ENCODE assay signal across 8 mouse cellular contexts in genomic region chr5:150594649-150595339, GRCm38 (mm10). TPM values are rescaled to one million over a fixed set of nuclear protein-coding genes. Genes with fewer than 3 reads are reported as not detected.
DNase-seq lines count a peak whose midpoint lies in the region; ATAC-seq and TF ChIP-seq lines count a peak whose summit lies in the region.

No protein-coding gene starts in this region.

- no peak for TF ChIP-seq POLR2A in ES-Bruce4 (IDR thresholded peaks at IDR 0.05; ENCODE audit: insufficient read depth, low read length)

- 5% methylated on average over 17 of the region's 17 CpGs for WGBS in heart, embryonic 10.5 days
- WGBS in embryonic facial prominence, embryonic 15.5 days: 6% methylated on average over 17 of the region's 17 CpGs
- 7% methylated on average over 17 of the region's 17 CpGs for WGBS in limb, embryonic 10.5 days
- WGBS in neural tube, embryonic 14.5 days: 6% methylated on average over 17 of the region's 17 CpGs

- peak overlapping the region; percentile 99 for H3K4me2 ChIP-seq in embryonic facial prominence, embryonic 15.5 days (replicated peaks)
- peak overlapping the region; percentile 98 for H3K4me2 ChIP-seq in neural tube, embryonic 14.5 days (ENCODE audit: low read depth, low read length)

- H3K4me3 ChIP-seq in heart, embryonic 10.5 days: peak overlapping the region; percentile 76
- H3K4me3 ChIP-seq in ES-Bruce4 (ENCODE audit: low read depth, low read length): peak overlapping the region; percentile 70
- H3K4me3 ChIP-seq in embryonic facial prominence, embryonic 15.5 days (replicated peaks): peak overlapping the region; percentile 78
- H3K4me3 ChIP-seq in limb, embryonic 10.5 days: peak overlapping the region; percentile 92
- H3K4me3 ChIP-seq in neural tube, embryonic 14.5 days (ENCODE audit: low read depth, low read length): peak overlapping the region; percentile 84

- intact Hi-C loops in heart, postnatal 36 days (cut with DNase I): no loop called here

- peaks cover 51% of the 10 kb centered on the region for H3K27me3 ChIP-seq in heart, embryonic 10.5 days (ENCODE audit: insufficient read depth, poor library complexity, severe bottlenecking)
- no peaks in the 10 kb centered on the region for H3K27me3 ChIP-seq in ES-Bruce4 (ENCODE audit: control insufficient read depth, insufficient read depth, low read length, poor library complexity, severe bottlenecking)
- H3K27me3 ChIP-seq in embryonic facial prominence, embryonic 15.5 days: peaks cover 34% of the 10 kb centered on the region
- H3K27me3 ChIP-seq in limb, embryonic 10.5 days (ENCODE audit: low read depth, poor library complexity, severe bottlenecking): peaks cover 62% of the 10 kb centered on the region
- H3K27me3 ChIP-seq in neural tube, embryonic 14.5 days (ENCODE audit: control insufficient read depth, insufficient read depth, low read length): peaks cover 21% of the 10 kb centered on the region

- TF ChIP-seq EP300 in ES-Bruce4 (IDR thresholded peaks at IDR 0.05; ENCODE audit: insufficient read depth, low read depth, low read length): no peak

- no peaks in the 10 kb centered on the region for H3K9me3 ChIP-seq in heart, embryonic 10.5 days
- H3K9me3 ChIP-seq in ES-Bruce4 (replicated peaks; ENCODE audit: control insufficient read depth, insufficient read depth, low read length, poor library complexity, severe bottlenecking): no peaks in the 10 kb centered on the region
- H3K9me3 ChIP-seq in embryonic facial prominence, embryonic 15.5 days (replicated peaks): no peaks in the 10 kb centered on the region
- no peaks in the 10 kb centered on the region for H3K9me3 ChIP-seq in limb, embryonic 10.5 days (replicated peaks)
- no peaks in the 10 kb centered on the region for H3K9me3 ChIP-seq in neural tube, embryonic 14.5 days (ENCODE audit: control insufficient read depth, low read length)

- peaks cover 30% of the 10 kb centered on the region for H3K4me1 ChIP-seq in heart, embryonic 10.5 days
- H3K4me1 ChIP-seq in ES-Bruce4 (ENCODE audit: control insufficient read depth, insufficient read depth, low read length): peaks cover 2% of the 10 kb centered on the region
- peaks cover 16% of the 10 kb centered on the region for H3K4me1 ChIP-seq in embryonic facial prominence, embryonic 15.5 days
- H3K4me1 ChIP-seq in limb, embryonic 10.5 days: peaks cover 41% of the 10 kb centered on the region
- H3K4me1 ChIP-seq in neural tube, embryonic 14.5 days (ENCODE audit: control insufficient read depth, insufficient read depth, low read length): peaks cover 4% of the 10 kb centered on the region

- no peak for TF ChIP-seq CTCF in ES-Bruce4 (IDR thresholded peaks at IDR 0.05; ENCODE audit: low read depth, low read length)

- peak overlapping the region; percentile 89 for H3K9ac ChIP-seq in ES-Bruce4 (ENCODE audit: low read depth, poor library complexity, severe bottlenecking)
- peak overlapping the region; percentile 53 for H3K9ac ChIP-seq in embryonic facial prominence, embryonic 15.5 days
- H3K9ac ChIP-seq in neural tube, embryonic 14.5 days (replicated peaks; ENCODE audit: low read depth, low read length): peak overlapping the region; percentile 68

- no peaks in the 10 kb centered on the region for H3K36me3 ChIP-seq in heart, embryonic 10.5 days
- H3K36me3 ChIP-seq in ES-Bruce4 (ENCODE audit: control insufficient read depth, insufficient read depth, low read length, poor library complexity, severe bottlenecking): no peaks in the 10 kb centered on the region
- H3K36me3 ChIP-seq in embryonic facial prominence, embryonic 15.5 days: no peaks in the 10 kb centered on the region
- no peaks in the 10 kb centered on the region for H3K36me3 ChIP-seq in limb, embryonic 10.5 days
- no peaks in the 10 kb centered on the region for H3K36me3 ChIP-seq in neural tube, embryonic 14.5 days (ENCODE audit: control insufficient read depth, insufficient read depth, low read length)

- H3K27ac ChIP-seq in heart, embryonic 10.5 days: peak overlapping the region; percentile 67
- H3K27ac ChIP-seq in ES-Bruce4 (ENCODE audit: insufficient read depth, low read length): no peak overlapping the region
- no peak overlapping the region for H3K27ac ChIP-seq in embryonic facial prominence, embryonic 15.5 days (replicated peaks)
- peak overlapping the region; percentile 80 for H3K27ac ChIP-seq in limb, embryonic 10.5 days
- no peak overlapping the region for H3K27ac ChIP-seq in neural tube, embryonic 14.5 days (ENCODE audit: low read depth, low read length)

- no peak for ATAC-seq in embryonic facial prominence, embryonic 15.5 days (ENCODE audit: insufficient number of reproducible peaks, low FRiP score, low TSS enrichment, low read depth)
- ATAC-seq in neural tube, embryonic 14.5 days (ENCODE audit: low read depth): no peak; the same call in 1 of the 2 replicates

- no peak for DNase-seq in heart, embryonic 10.5 days (ENCODE audit: low spot score)
- DNase-seq in heart, postnatal 36 days: no peak
- no peak for DNase-seq in limb, embryonic 10.5 days (ENCODE audit: low spot score)
- DNase-seq in thymus, postnatal 0 days (ENCODE audit: low spot score): no peak
- DNase-seq in kidney, postnatal 25 days: no peak

RNA-seq across cellular contexts. Expression of gene N4bp2l1, which starts 2.2 kb away (rescaled TPM):
- polyA plus RNA-seq in heart, embryonic 10.5 days (2016; fragmentation: Nextera tagmentation; extraction: Ambion mirVana): 2.0 and 2.2 TPM in 2 replicates
- total RNA-seq in heart, postnatal 36 days (2021): 1 to 10 TPM; 4.2 to 4.7 TPM
- 8.2 and 11.6 TPM in 2 replicates for polyA plus RNA-seq in ES-Bruce4 (2011; ENCODE audit: insufficient read depth, insufficient read length, low read depth, missing spikeins)
- 7.0 and 8.6 TPM in 2 replicates for polyA plus RNA-seq in embryonic facial prominence, embryonic 15.5 days (2015; fragmentation: Nextera tagmentation; extraction: Ambion mirVana)
- polyA plus RNA-seq in limb, embryonic 10.5 days (2016; fragmentation: Nextera tagmentation; extraction: Ambion mirVana): 2.4 and 2.7 TPM in 2 replicates
- polyA plus RNA-seq in neural tube, embryonic 14.5 days (2014; fragmentation: Nextera tagmentation; extraction: Ambion mirVana): 14.5 and 19.8 TPM in 2 replicates
- 47.7 and 48.6 TPM in 2 replicates for polyA plus RNA-seq in thymus, postnatal 0 days (2015; fragmentation: Nextera tagmentation; extraction: Ambion mirVana)

Comparison
In these comparisons a context has a peak if more than half of its experiments do, and no peak if none do; other contexts are left out.
1. H3K27ac ChIP-seq: peak in heart, embryonic 10.5 days (single experiment) and limb, embryonic 10.5 days (single experiment); none in ES-Bruce4 (single experiment), embryonic facial prominence, embryonic 15.5 days (single experiment) and neural tube, embryonic 14.5 days (single experiment).
2. Peak in every context shown above with its lines, with median percentiles within 50 percentile points of each other: H3K4me3 ChIP-seq and H3K9ac ChIP-seq.